Mouse (Mus musculus) gonadal fat pad, adult 2 months (tissue): ENCODE measurements around the gene Pcdh17. TPM values are rescaled to one million over a fixed set of nuclear protein-coding genes. Genes with fewer than 3 reads are reported as not detected.

Source experiments
- DNase-seq: peaks from one replicate; pipeline ENCODE4 v3.0.0-alpha.2; 2012; ENCODE audit warnings: low read depth
- polyA plus RNA-seq: library from polyadenylated mRNA; depleted of rRNA; stranded (reverse); fragments of >200 nt; gene quantifications from 2 replicates; pipeline ENCODE4 v1.2.3, GENCODE M21; 2012; rRNA removed

The Pcdh17 gene
- 1.3 TPM in 2 replicates for polyA plus RNA-seq

GRCm38 (mm10) chr14:84443288-84443686 is at the start of gene Pcdh17:
Pcdh17 (plus strand) TSS chr14:84443563.
- DNase-seq: peak; percentile 10

GRCm38 (mm10) chr14:84397137-84397536 is 46.2 kb upstream of the Pcdh17 start:
- no peak for DNase-seq

- DNase-seq: no peak
Observed at GRCm38 (mm10) chr14:84424736-84425135, 18.6 kb upstream of the Pcdh17 start.

GRCm38 (mm10) chr14:84426616-84427015 is 16.7 kb upstream of the Pcdh17 start:
- no peak for DNase-seq

GRCm38 (mm10) chr14:84438066-84438770 is 5.1 kb upstream of the Pcdh17 start:
- no peak for DNase-seq

- DNase-seq: no peak
Observed at GRCm38 (mm10) chr14:84440903-84441302, 2.5 kb upstream of the Pcdh17 start.

- no peak for DNase-seq
Observed at GRCm38 (mm10) chr14:84442528-84443287, 655 bp upstream of the Pcdh17 start.

- DNase-seq: no peak
Observed at GRCm38 (mm10) chr14:84443761-84444160, 398 bp downstream of the Pcdh17 start.

- no peak for DNase-seq
Observed at GRCm38 (mm10) chr14:84444276-84444662, 906 bp downstream of the Pcdh17 start.

GRCm38 (mm10) chr14:84444663-84445502 is 1.5 kb downstream of the Pcdh17 start:
- no peak for DNase-seq

- no peak for DNase-seq
Observed at GRCm38 (mm10) chr14:84445503-84446410, 2.4 kb downstream of the Pcdh17 start.

GRCm38 (mm10) chr14:84446411-84446915 is 3.1 kb downstream of the Pcdh17 start:
- no peak for DNase-seq

GRCm38 (mm10) chr14:84446941-84447641 is 3.7 kb downstream of the Pcdh17 start:
- no peak for DNase-seq

- no peak for DNase-seq
Observed at GRCm38 (mm10) chr14:84447661-84448380, 4.5 kb downstream of the Pcdh17 start.

GRCm38 (mm10) chr14:84448381-84448771 is 5.0 kb downstream of the Pcdh17 start:
- DNase-seq: no peak

GRCm38 (mm10) chr14:84454074-84454845 is 10.9 kb downstream of the Pcdh17 start:
- DNase-seq: no peak

- no peak for DNase-seq
Observed at GRCm38 (mm10) chr14:84475491-84475890, 32.1 kb downstream of the Pcdh17 start.

GRCm38 (mm10) chr14:84476336-84476735 is 33.0 kb downstream of the Pcdh17 start:
- no peak for DNase-seq

GRCm38 (mm10) chr14:84476906-84477305 is 33.5 kb downstream of the Pcdh17 start:
- no peak for DNase-seq
